Mouse (Mus musculus): Measurements from ENCODE around the gene Sema3a.

The Sema3a gene

DNA sequence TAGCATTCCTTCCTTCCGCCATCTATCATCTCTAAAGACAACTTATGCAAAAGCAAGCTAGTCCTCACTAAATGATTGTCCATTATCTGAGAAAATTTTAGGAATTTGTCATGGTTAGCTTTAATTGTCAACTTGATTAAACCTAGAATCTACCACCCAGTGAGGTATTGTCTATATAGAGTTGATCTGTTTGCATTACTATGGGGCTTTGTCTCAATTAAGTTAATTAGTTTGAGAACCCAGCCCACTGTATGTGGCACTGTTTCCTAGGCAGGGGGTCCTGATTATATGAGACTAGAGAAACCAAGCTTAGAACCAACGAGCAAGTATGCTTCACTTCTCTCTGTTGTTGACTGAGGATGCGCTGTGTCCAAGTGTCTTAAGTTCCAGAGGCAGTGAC is 194.9 kb downstream of the Sema3a start:
- no peak for DNase-seq (ENCODE audit: low spot score)

DNA sequence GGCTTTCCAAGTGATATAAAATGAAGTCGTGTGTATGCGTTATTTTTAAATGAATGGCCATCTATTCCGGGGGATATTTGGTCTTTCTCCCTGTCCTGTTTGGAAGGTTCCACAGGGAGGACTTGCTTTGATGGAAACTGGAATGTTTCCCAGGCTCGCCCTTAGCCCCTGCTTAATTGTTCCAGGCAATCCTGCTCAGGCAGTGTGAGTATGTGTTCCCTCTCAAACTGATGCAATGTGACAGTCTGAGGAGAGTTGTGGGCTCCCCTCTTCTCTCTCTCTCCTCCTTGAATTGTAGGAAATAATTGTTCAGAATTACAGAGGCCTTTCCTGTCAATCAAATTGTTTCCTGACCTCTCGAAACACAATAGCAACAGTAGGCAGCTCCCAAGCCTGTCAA is 202.1 kb downstream of the Sema3a start:
- no peak for DNase-seq (ENCODE audit: low spot score)

DNA sequence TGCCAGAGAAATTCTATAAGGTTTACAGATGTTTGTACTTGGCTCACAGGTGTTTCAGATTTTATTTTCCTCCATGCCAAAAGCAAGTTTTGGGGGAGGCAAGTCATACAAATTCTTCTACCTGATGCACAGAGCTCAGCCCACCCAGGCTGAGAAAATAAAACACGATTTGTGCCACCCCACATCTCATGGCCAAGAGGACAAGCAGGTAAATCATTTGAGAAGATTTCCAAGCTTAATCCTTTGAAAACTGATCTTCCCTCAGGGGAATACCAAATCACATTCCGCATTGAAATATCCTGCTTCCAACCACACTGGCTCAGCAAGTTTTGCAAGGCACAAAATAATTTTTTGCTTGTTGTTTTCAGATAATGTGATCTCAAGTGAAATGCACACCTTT is 206.2 kb downstream of the Sema3a start:
- no peak for DNase-seq (ENCODE audit: low spot score)

DNA sequence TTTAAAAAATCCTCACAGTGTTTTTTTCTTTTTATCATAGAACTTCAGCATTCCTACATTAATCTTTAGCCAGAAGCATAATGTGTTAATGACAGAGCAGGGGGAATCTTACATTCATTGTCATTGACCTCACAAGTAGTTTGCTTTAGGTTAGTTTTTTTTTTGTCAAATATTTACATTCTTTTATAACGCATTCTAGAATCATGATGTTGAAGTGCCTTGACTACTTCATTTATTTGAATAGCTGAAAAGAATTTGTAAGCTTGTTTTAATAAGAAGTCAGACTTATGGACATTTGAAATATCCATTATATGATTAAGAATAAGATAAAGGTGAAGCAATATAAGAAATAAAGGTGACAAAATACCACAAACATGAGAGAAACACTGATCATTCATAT is 212.5 kb downstream of the Sema3a start:
- no peak for DNase-seq (ENCODE audit: low spot score)

DNA sequence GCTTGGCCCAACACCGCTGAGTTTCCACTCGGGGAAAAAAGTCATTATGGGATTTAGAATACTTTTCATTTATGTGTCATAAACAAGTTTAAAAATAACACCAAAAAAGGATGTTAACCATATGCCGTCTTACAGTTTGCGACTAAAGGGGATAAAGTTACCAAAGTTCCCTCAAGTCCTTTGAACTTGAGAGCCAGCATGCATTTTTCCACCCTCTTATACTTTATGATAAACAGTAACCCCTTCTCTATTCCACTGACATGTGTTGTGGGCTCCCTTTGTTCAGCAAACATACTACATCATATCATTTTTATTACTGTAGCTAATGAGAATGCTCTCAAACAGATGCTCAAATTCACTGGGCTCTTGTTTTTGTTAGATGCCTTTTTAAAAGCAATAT is 221.9 kb downstream of the Sema3a start:
- DNase-seq (ENCODE audit: low spot score): no peak

DNA sequence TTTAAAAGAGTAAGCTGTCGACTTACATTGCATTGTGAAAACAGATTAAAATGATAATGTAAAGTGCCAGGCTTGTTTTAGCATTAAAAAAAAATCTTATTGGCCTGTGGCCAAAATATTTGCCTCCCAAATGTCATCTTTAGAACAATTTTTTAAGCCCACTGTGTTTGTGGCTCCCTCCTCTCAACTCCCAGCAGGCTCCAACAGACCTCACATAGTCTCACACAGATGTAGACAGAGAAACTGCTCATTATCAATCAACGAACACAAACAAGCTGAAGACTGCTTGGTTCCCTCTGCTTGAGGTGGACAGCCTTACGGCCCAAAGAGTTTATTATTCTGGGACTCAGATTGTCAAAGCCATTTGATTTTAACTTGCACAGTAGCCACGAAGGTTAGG is 226.4 kb downstream of the Sema3a start:
- DNase-seq (ENCODE audit: low spot score): no peak

DNA sequence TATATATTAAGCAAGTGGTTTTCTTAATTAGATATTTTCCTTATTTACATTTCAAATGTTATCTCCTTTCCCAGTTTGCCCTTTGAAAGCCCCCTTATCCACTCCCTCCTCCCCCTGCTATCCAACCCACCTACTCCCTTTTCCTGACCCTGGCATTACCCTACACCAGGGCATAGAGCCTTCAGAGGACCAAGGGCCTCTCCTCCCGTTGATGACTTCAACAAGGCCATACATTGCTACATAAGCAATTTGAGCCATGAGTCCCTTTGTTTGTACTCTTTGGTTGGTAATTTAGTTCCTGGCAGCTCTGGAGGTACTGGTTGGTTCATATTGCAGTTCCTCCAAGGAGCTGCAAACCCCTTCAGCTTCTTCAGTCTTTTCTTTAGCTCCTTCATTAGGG is 227.8 kb downstream of the Sema3a start:
- DNase-seq (ENCODE audit: low spot score): no peak

DNA sequence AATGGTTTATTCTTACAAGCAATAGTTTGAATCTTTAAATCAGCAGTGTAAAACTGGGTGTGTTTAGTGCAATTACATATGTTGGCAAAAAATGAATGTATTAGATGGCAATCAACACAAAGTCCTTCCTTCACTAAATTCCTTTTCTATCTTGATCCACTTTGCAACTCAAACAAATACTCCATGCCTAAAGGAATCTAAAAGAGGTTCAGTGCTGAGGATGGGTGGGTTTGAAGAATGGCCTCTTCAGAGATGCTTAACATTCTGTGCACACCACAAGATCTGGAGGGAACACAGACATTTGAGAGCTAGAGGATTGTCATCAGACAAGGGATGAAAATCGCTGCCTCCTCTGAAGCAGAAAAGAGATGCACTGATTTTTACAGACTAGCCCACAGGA is 228.3 kb downstream of the Sema3a start:
- no peak for DNase-seq (ENCODE audit: low spot score)

DNA sequence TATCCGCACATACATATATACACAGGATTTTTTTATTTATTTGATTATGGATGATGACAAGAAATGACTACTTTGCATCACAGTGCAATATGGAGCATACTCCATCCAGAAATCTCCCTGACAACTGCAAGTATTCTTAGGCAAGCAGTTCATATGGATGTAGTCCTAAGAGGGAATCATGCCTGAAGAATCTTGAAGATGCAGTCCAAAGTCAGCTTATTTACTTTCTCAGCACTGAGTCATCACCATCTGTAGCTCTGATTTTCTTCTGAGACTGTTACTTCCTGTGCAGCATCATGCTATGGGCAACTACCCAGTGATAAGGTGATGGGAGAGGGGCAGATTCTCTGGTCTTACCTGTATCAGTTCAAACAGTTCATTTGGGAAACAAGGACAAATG is 229.7 kb downstream of the Sema3a start:
- DNase-seq (ENCODE audit: low spot score): no peak

DNA sequence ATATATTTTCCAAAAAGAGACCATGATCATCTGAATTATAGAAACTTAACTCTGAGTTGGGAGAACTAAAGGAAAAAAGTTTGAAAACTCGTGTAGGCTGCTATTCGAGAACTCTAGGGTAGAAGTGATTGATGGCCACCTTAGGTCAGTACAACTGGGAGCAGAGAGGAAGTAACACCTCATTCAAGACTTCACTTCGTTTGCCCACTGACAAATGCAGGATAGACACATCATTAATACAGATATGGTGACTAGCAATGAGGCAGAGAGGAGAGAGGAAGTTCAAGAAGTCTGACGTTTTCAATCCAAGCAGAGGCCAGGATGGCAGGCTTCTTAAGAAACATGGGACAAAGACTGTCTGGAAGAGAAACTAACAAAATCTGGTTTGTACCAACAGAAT is 233.6 kb downstream of the Sema3a start:
- no peak for DNase-seq (ENCODE audit: low spot score)

DNA sequence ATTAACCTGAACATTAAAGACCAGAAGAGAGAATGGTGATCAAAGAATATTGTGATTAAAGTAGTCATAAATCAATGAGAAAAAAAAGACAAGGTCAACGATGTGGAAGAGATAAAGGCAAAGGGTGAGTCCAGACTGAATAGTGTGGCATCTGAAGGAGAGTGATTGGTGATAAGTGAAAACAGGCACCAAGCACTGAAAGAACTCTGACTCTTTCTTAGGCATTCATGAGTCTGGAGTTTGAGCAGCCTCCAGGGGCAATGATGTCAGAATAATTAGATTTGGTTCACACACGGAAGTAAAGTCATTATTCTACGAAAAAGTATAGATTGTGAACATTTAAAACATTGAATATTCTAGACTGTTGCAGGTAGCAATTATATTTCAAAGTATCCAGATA is 235.5 kb downstream of the Sema3a start:
- DNase-seq (ENCODE audit: low spot score): no peak

DNA sequence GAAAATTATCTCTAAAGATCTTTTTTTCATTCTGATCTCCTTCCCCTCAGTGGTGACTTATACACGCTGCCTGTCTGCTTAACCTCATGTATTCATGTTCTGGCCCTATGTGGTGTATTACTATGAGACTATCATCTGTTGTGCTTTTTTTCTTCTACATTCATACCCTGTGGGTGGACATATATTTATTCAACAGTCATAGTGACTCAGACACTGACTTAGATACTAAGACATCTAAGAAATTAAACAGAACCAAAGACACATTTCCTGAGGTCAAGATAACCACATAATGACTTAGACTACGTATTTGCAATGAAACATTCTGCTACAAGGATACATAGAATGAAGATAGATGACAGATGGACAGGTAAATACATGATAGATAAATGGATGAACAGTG is 239.9 kb downstream of the Sema3a start:
- no peak for DNase-seq (ENCODE audit: low spot score)

DNA sequence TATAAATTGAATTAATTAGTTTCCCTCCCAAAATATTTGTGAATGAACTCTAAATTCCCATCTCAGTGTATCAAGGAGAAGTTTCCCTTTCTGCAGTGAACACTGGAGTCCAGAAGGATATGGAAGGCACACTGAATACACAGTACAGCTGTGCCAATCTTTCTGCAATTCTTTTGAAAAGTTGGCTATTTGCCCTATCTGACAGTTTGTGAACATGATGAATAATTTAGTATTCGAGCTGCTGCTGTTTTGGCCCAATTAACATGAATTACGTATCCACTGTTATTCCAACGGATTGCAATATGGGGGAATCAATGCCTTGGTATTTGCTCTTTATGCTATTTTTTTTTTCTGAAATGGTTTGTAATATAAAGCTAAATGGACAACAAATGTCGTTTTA is 254.0 kb downstream of the Sema3a start:
- no peak for DNase-seq (ENCODE audit: low spot score)

DNA sequence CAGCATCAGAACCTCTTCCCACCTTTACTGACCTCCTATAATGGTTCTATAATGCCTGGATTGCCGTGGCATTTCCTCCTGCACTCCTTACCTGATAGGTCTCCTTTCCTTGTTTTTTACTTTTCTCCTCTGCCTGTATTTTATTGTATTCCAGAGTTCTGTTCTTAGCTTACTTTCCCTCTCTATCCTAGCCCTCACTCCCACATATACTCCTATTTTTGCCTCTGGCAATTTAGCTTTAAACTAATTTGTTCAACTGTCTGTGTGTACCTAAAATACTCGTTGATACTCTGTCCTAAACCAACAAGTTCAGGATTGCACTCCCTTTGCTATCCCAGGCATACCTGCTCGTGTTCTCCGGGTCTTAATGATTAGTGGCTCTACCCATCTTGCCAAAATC is 258.8 kb downstream of the Sema3a start:
- no peak for DNase-seq (ENCODE audit: low spot score)

DNA sequence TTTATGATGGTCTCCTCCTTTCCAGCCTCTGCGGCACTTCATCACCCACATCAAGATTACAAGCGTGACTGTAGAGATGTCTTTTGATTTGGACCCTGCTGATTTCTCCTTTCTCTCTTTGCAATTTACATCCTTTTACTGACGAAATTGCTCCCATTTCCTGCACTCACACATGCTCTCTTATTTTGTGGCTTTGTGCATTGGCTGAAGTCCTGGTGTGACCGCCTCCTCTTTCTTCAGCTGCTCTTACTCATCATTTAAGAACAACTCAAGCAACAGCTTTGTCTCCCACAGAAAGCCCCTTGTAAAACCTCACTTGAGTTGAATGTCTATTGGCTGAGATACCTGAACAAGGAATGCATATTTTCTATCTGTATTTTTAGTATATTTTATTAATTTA is 259.5 kb downstream of the Sema3a start:
- DNase-seq (ENCODE audit: low spot score): no peak

DNA sequence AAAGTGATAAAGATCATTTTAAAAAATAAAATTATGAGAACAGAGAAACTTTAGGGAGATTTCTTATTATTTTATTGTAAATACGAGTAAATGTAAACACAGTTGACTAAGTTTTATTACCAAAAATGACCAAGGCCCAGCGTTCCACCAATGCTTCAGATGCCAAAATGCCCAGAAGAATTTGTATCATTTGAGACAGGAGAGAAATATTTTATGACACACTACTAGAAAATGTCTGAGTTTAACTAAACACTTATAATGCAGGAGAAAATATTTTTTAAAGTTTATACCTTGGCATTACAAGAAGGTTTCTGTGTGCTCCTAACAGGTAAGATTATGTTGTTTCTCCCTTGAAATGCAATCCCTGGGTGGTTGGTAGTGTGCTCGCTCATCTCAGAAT is 261.4 kb downstream of the Sema3a start:
- DNase-seq (ENCODE audit: low spot score): no peak

DNA sequence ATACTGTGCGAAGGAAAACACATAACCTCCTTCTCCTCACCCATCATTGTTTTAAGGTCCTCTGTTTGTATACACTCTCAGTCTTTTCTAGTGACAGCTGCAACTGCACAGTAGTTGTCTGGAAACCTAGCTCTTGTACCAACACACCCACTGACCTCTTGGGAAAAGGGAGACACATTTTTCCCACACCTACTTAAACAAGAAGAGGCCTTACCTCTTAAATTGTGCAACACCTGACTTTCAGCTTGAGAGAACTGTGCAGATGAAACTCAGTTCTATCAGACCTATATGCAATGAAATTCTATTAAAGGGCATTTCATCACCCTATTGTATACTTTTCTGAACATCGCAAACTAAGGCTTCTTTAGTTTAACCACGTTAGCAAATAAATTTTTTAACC is 262.5 kb downstream of the Sema3a start:
- no peak for DNase-seq (ENCODE audit: low spot score)

DNA sequence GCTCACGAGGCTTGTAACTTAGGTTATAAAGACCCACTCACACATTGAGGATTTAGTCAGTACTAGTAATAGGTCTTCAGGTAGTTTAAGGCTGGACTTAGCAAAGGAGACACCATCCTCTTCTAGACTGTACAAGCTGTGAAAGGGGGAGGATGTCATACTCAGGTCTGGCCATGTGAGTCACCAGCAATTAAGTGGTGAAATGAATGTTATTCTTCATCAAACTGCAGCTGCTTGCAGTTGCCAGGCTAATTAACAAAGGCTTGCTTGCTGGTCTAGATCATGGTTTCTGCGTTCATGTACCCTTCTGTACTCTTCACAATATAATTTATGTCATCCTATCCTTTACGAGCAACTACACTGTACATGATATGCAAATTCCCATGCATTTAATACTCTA is 264.8 kb downstream of the Sema3a start:
- no peak for DNase-seq (ENCODE audit: low spot score)

DNA sequence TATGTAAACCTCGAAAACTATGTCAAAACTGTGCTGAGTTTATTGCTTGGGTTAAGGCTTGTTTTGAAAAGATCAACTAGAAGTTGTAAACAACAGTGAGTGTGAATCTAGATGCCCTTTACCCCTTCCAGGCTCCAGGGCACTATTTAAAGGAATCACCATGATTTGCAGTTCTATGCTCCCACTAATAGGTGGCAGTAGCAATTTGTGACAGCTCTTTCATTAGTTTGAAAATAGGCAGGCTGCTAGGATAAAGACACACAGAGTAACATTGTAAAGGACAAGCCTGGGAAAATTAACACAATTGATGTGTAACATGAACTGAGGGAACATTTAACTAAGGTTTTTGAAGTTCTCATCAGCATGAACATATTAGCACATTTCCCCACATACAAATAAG is 280.2 kb downstream of the Sema3a start:
- DNase-seq (ENCODE audit: low spot score): no peak

DNA sequence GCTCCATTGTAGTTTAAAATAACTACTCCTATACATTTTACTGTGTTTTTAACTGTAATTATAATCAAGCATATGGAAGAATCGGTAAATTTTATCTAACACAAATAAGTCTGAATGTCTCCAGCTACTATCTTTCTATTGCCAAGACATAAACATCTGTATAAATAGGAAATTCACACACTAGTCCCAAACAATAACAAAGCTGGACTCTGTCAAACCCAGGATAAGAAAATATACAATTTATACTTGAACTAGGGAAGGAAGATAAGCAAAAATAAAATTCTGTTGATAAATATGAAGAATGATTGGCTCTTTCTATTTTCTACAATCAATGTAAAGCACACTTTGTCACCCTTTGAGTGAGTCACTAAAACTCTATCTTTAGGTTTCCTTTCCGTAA is 280.9 kb downstream of the Sema3a start:
- DNase-seq (ENCODE audit: low spot score): no peak

DNA sequence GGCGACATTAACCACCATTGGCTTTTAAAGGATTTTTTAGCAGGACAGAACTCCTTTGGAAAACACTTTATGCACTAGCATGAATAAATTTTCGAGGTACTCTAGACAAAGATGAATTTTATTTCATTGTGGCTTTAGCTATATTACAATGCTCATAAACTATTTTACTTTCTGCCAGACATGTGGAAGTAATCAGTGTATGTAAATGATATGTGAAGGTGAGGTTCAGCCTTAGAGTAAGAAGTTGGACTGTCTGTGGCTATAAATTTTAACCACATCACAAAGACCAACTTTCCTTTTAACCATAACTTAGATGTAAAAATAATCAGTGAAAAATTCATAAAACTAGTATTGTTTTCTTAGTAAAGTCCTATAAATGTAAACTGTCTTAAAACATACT is 286.7 kb downstream of the Sema3a start:
- DNase-seq (ENCODE audit: low spot score): no peak

DNA sequence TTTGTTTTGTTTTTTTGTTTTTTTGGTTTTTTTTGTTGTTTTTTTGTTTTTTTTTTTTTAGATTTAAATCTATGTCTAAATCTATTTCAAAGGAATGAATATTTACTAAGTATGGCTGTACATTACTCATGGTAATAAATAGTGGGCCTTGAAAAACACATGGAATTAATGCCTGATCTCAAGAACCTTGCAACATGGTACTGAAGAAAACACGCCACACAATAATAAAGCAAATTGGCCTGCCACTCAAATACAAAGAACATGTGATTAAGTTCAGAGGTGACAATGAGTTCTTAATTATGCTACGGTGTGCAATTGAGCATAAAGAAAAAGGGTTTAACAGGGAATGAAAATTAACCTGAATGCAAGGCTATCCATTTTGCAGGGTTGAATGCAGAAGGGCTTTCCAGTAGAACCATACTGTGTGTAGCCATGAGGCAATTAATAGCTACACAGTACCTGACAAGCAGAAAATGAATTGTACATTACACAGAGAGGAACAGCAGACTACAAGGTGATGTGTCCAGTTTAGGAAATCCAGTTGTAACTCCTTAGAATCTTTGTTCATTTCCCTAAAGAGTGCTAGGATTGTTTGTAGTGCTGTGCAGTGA is 288.8 kb downstream of the Sema3a start:
- DNase-seq (ENCODE audit: low spot score): no peak

DNA sequence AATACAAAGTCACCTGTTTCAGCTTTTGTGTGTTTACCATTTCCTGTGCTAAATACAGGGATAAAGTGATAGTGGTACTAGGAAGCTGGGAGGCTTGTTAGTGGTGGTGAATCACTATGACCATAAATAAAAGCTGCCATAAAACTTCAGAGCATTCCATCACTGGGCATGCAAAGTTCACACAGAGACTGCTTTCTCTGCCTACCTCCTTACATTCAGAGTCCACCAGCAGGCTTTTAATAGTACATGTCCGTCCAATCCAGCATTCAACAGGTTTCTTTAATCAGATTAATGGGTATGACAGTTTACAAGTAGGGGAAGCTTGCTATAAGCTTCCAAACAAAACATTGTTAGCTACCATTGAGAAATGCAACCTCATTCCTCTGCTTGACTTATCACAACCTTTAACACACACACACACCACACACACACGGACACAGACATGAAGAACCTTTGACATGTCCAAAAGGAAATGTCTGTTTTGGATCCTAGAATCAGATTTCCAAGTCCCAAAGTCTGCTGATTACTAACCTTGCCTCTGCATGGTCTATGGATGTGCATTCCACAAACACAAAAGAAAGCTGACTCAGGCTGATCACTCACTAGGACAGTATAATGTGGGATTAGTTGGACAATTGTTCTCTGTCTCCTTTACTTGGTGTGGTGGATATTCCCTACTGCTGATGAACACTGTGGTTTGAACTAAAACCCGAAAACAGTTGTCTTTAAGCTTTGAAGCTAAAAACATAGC is 291.9 kb downstream of the Sema3a start:
- no peak for DNase-seq (ENCODE audit: low spot score)

DNA sequence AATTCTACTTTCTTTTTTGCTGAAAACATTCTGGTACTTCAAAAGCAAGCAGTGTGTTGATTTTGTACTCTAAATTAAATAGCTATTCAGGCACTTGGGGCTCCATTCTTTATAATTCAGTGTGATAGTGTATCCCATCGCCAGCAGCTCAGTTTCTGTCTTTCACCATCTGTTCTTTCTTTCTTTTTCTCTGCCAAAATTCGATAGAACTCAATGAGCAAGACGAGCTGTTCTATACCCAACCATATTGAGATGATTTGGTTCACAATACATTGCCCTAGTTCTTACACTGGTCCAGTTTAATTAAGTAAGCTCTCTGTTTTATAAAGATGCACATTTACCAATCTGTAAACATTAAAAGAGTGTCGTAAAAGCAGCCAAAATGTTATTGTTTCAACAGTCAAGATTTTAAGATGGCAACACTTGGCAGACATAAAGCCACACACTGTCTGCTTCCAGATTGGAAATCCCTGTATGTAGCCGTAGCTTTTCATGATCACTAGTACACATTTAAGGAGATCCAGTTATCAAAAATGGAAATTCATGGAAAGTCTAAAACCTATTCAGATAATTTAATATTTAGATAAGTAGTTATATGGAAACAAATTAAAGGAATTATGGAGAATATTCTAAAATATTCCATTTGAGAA is 296.2 kb downstream of the Sema3a start:
- no peak for DNase-seq (ENCODE audit: low spot score)
